Mouse (Mus musculus) midbrain, embryonic 11.5 days (tissue): ENCODE data around the gene Zfp784. TPM values are rescaled to one million over a fixed set of nuclear protein-coding genes. Genes with fewer than 3 reads are reported as not detected.
"Not testable (repeated sequence)": the region's sequence is repeated elsewhere in the genome, so short reads cannot be mapped to it uniquely, and the experiment has no call there.

ENCODE experiments used
- ATAC-seq: fragments of 200-750 bp; cut with Nextera tagmentation; 2 replicates; pipeline ENCODE4 v1.8.0; 2017; ENCODE audit warnings: moderate TSS enrichment, moderate library complexity; ENCODE audit not compliant: low FRiP score
- DNase-seq: peaks from one replicate; pipeline ENCODE4 v3.0.0; 2015; ENCODE audit warnings: low spot score; ENCODE audit errors: missing footprints
- H3K27ac ChIP-seq: fragments of 300-500 bp; sonication (generic); 2 replicates; pipeline ENCODE4 v1.5.1; 2014; ENCODE audit warnings: low read depth, low read length
- H3K27me3 ChIP-seq: fragments of 300-500 bp; sonication (generic); 2 replicates; pipeline ENCODE4 v1.6.1; 2014; ENCODE audit warnings: mild to moderate bottlenecking, low read length, moderate library complexity, mixed read lengths; ENCODE audit not compliant: control insufficient read depth, insufficient read depth
- H3K36me3 ChIP-seq: fragments of 300-500 bp; sonication (generic); 2 replicates; pipeline ENCODE4 v1.6.1; 2014; ENCODE audit warnings: mild to moderate bottlenecking, low read length, moderate library complexity, mixed read lengths; ENCODE audit not compliant: control insufficient read depth, insufficient read depth
- H3K4me1 ChIP-seq: fragments of 300-500 bp; sonication (generic); 2 replicates; pipeline ENCODE4 v1.6.1; 2014; ENCODE audit warnings: low read length; ENCODE audit not compliant: control insufficient read depth, insufficient read depth
- H3K4me2 ChIP-seq: fragments of 300-500 bp; sonication (generic); 2 replicates; pipeline ENCODE4 v1.6.1; 2014; ENCODE audit warnings: mild to moderate bottlenecking, moderate library complexity
- H3K4me3 ChIP-seq: fragments of 300-500 bp; sonication (generic); 2 replicates; pipeline ENCODE4 v1.5.1; 2014; ENCODE audit warnings: low read depth, low read length
- H3K9ac ChIP-seq: fragments of 300-500 bp; sonication (generic); 2 replicates; pipeline ENCODE4 v1.6.1; 2014; ENCODE audit warnings: low read length
- H3K9me3 ChIP-seq: fragments of 300-500 bp; sonication (generic); 2 replicates; pipeline ENCODE4 v1.6.1; 2016; ENCODE audit warnings: low read length; ENCODE audit not compliant: control insufficient read depth
- WGBS: fragments of 180-500 bp; shearing (Covaris S2); extraction: QIAGEN DNeasy Blood & Tissue Kit; methylation state at CpG from one replicate; pipeline ENCODE4 v1.1.7; 2014; 5-methylcytosine and 5-hydroxymethylcytosine counted together
- polyA plus RNA-seq: library from polyadenylated mRNA; unstranded; fragments of >200 nt; fragmentation: Nextera tagmentation; extraction: Ambion mirVana; gene quantifications from 2 replicates; pipeline ENCODE4 v1.2.1, GENCODE M21; 2014

Zfp784 gene
- polyA plus RNA-seq, 1 experiment from 2014 or later: 3.3 TPM

GRCm38 (mm10) chr7:5012681-5013513, 25.3 kb downstream of the Zfp784 start:
- Histone ChIP-seq H3K4me2 (no peak overlapping the region), H3K36me3 (peaks cover 32% of the 10 kb centered on the region), H3K27ac (no peak overlapping the region), H3K4me3 (no peak overlapping the region), H3K4me1 (no peaks in the 10 kb centered on the region), H3K9me3 (no peaks in the 10 kb centered on the region), H3K9ac (no peak overlapping the region), H3K27me3 (no peaks in the 10 kb centered on the region)
- WGBS: 89% methylated on average over 27 of the region's 27 CpGs
- ATAC-seq (no peak), DNase-seq (no peak)

- WGBS: 95% methylated on average over 26 of the region's 26 CpGs
- H3K4me1 ChIP-seq: no peaks in the 10 kb centered on the region
- no peak overlapping the region for H3K4me3 ChIP-seq
- no peak overlapping the region for H3K27ac ChIP-seq
- no peak overlapping the region for H3K4me2 ChIP-seq
- H3K9ac ChIP-seq: no peak overlapping the region
- peaks cover 43% of the 10 kb centered on the region for H3K36me3 ChIP-seq
- H3K27me3 ChIP-seq: no peaks in the 10 kb centered on the region
- ATAC-seq (no peak), DNase-seq (no peak)
- H3K9me3 ChIP-seq: no peaks in the 10 kb centered on the region
Measured at GRCm38 (mm10) chr7:5008229-5008628, 30.0 kb downstream of the Zfp784 start.

GRCm38 (mm10) chr7:5002876-5003275, 35.4 kb downstream of the Zfp784 start:
- WGBS: 66% methylated on average over 8 of the region's 8 CpGs
- H3K27ac ChIP-seq, H3K4me2 ChIP-seq, H3K27me3 ChIP-seq, H3K9ac ChIP-seq, H3K9me3 ChIP-seq, H3K4me1 ChIP-seq, H3K4me3 ChIP-seq, ATAC-seq, DNase-seq: not testable (repeated sequence)
- H3K36me3 ChIP-seq: peaks cover 11% of the 10 kb centered on the region

- WGBS: 83% methylated on average over 2 of the region's 2 CpGs
- ATAC-seq (no peak), DNase-seq (no peak)
- Histone ChIP-seq H3K27ac (no peak overlapping the region), H3K9ac (no peak overlapping the region), H3K9me3 (no peaks in the 10 kb centered on the region), H3K4me2 (no peak overlapping the region), H3K27me3 (no peaks in the 10 kb centered on the region; the same call in 1 of the 2 replicates), H3K36me3 (no peaks in the 10 kb centered on the region), H3K4me3 (no peak overlapping the region), H3K4me1 (peaks cover 9% of the 10 kb centered on the region)
Measured at GRCm38 (mm10) chr7:4999876-5000275, 38.4 kb downstream of the Zfp784 start.

- Histone ChIP-seq H3K27ac (no peak overlapping the region), H3K4me2 (peak overlapping the region; percentile 76), H3K9ac (peak overlapping the region; percentile 92), H3K9me3 (no peaks in the 10 kb centered on the region), H3K27me3 (peaks cover 18% of the 10 kb centered on the region), H3K36me3 (peaks cover 10% of the 10 kb centered on the region), H3K4me1 (peaks cover 20% of the 10 kb centered on the region), H3K4me3 (peak overlapping the region; percentile 74)
- 67% methylated on average over 6 of the region's 8 CpGs for WGBS
- DNase-seq (no peak), ATAC-seq (no peak)
Measured at GRCm38 (mm10) chr7:4996934-4997333, 41.3 kb downstream of the Zfp784 start.

GRCm38 (mm10) chr7:4996003-4996895, 42.0 kb downstream of the Zfp784 start, which contains the start of gene Zfp579:
Gene Zfp579, minus strand, starts transcription at chr7:4996158.
- Histone ChIP-seq H3K27me3 (peaks cover 18% of the 10 kb centered on the region), H3K4me1 (peaks cover 20% of the 10 kb centered on the region), H3K9ac (peak within 1 kb of the TSS; percentile 92), H3K27ac (peak within 1 kb of the TSS; percentile 36; the same call in 1 of the 2 replicates), H3K4me2 (peak within 1 kb of the TSS; percentile 76), H3K9me3 (no peaks in the 10 kb centered on the region), H3K4me3 (peak within 1 kb of the TSS; percentile 74), H3K36me3 (peaks cover 10% of the 10 kb centered on the region)
- WGBS: 6% methylated on average over 21 of the region's 26 CpGs
- DNase-seq: peak; percentile 99
- peak; percentile 88 for ATAC-seq

- 6% methylated on average over 19 of the region's 19 CpGs for whole genome bisulfite sequencing
- H3K4me1 ChIP-seq: peaks cover 20% of the 10 kb centered on the region
- ATAC-seq: peak; percentile 14
- peaks cover 10% of the 10 kb centered on the region for H3K36me3 ChIP-seq
- H3K9ac ChIP-seq: peak overlapping the region; percentile 92
- peaks cover 18% of the 10 kb centered on the region for H3K27me3 ChIP-seq
- no peaks in the 10 kb centered on the region for H3K9me3 ChIP-seq
- 0 out of 2 replicates have a peak overlapping the region, but pooled peaks have one; percentile 20 for H3K27ac ChIP-seq
- H3K4me2 ChIP-seq: peak overlapping the region; percentile 76
- peak overlapping the region; percentile 74 for H3K4me3 ChIP-seq
- DNase-seq: no peak
Measured at GRCm38 (mm10) chr7:4995268-4996002, 42.8 kb downstream of the Zfp784 start.

- ATAC-seq: no peak
- Histone ChIP-seq H3K9me3 (no peaks in the 10 kb centered on the region), H3K4me2 (peak overlapping the region; percentile 12), H3K4me1 (peaks cover 20% of the 10 kb centered on the region), H3K27ac (no peak overlapping the region), H3K4me3 (peak overlapping the region; percentile 74), H3K9ac (peak overlapping the region; percentile 0; the same call in 1 of the 2 replicates), H3K27me3 (peaks cover 18% of the 10 kb centered on the region), H3K36me3 (peaks cover 10% of the 10 kb centered on the region)
- DNase-seq: peak; percentile 89
- WGBS: 47% methylated on average over 59 of the region's 59 CpGs
Measured at GRCm38 (mm10) chr7:4993999-4994788, 44.1 kb downstream of the Zfp784 start.
